15 mouse cellular contexts compared by ENCODE assay signal in genomic region chr7:131609677-131610076, GRCm38 (mm10). TPM values are rescaled to one million over a fixed set of nuclear protein-coding genes. Genes with fewer than 3 reads are reported as not detected.
A peak's percentile ranks its signal among the peaks of the same experiment; 100 is the strongest.
DNase-seq lines count a peak whose midpoint lies in the region; ATAC-seq and TF ChIP-seq lines count a peak whose summit lies in the region.
"Had no signal": no experiment of that assay in that cellular context is flagged by ENCODE, and none has a peak within 500 bp of the region (broad histone marks: within the 10 kb centered on the region; RNA-seq: fewer than 3 reads in every experiment).

No protein-coding gene starts in this region.

- H3K9me3 ChIP-seq in lung, embryonic 14.5 days (ENCODE audit: low read depth, low read length): no peaks in the 10 kb centered on the region
- H3K9me3 ChIP-seq in embryonic facial prominence, embryonic 11.5 days (replicated peaks; ENCODE audit: control insufficient read depth, low read length): no peaks in the 10 kb centered on the region
- no peaks in the 10 kb centered on the region for H3K9me3 ChIP-seq in stomach, embryonic 14.5 days (ENCODE audit: control insufficient read depth, low read depth, low read length)
- H3K9me3 ChIP-seq in forebrain, embryonic 16.5 days (ENCODE audit: control insufficient read depth, low read length): no peaks in the 10 kb centered on the region
- H3K9me3 ChIP-seq: embryonic facial prominence, embryonic 13.5 days; forebrain, embryonic 15.5 days had no signal

- H3K36me3 ChIP-seq in lung, embryonic 14.5 days (ENCODE audit: insufficient read depth): no peaks in the 10 kb centered on the region
- no peaks in the 10 kb centered on the region for H3K36me3 ChIP-seq in embryonic facial prominence, embryonic 11.5 days (replicated peaks; ENCODE audit: control insufficient read depth, insufficient read depth, low read depth, low read length)
- H3K36me3 ChIP-seq in stomach, embryonic 14.5 days (ENCODE audit: control insufficient read depth, insufficient read depth, low read length): no peaks in the 10 kb centered on the region
- H3K36me3 ChIP-seq in forebrain, embryonic 16.5 days (ENCODE audit: control insufficient read depth, insufficient read depth): no peaks in the 10 kb centered on the region
- H3K36me3 ChIP-seq in thymus, adult 2 months (ENCODE audit: control insufficient read depth, insufficient read depth, low read length): no peaks in the 10 kb centered on the region
- H3K36me3 ChIP-seq: embryonic facial prominence, embryonic 13.5 days; forebrain, embryonic 15.5 days had no signal

- no peak overlapping the region for H3K4me2 ChIP-seq in lung, embryonic 14.5 days
- H3K4me2 ChIP-seq in embryonic facial prominence, embryonic 11.5 days (ENCODE audit: low read depth, low read length): no peak overlapping the region
- no peak overlapping the region for H3K4me2 ChIP-seq in stomach, embryonic 14.5 days (replicated peaks; ENCODE audit: low read depth, low read length)
- no peak overlapping the region for H3K4me2 ChIP-seq in forebrain, embryonic 16.5 days (ENCODE audit: low read length)
- H3K4me2 ChIP-seq: embryonic facial prominence, embryonic 13.5 days; forebrain, embryonic 15.5 days had no signal

- WGBS in lung, embryonic 14.5 days: 20% methylated on average over 7 of the region's 7 CpGs
- 31% methylated on average over 7 of the region's 7 CpGs for WGBS in lung, adult 2 months
- WGBS in embryonic facial prominence, embryonic 11.5 days: 33% methylated on average over 7 of the region's 7 CpGs
- 13% methylated on average over 7 of the region's 7 CpGs for WGBS in stomach, embryonic 14.5 days
- WGBS in forebrain, embryonic 16.5 days: 40% methylated on average over 7 of the region's 7 CpGs
- 53% methylated on average over 7 of the region's 7 CpGs for WGBS in thymus, adult 2 months

- peak; percentile 37 for TF ChIP-seq CTCF in lung, embryonic 14.5 days (IDR thresholded peaks at IDR 0.05; ENCODE audit: low read depth)
- TF ChIP-seq CTCF in lung, adult 2 months (IDR thresholded peaks at IDR 0.05; ENCODE audit: insufficient read depth, low read length): no peak
- TF ChIP-seq CTCF in thymus, adult 2 months (IDR thresholded peaks at IDR 0.05; ENCODE audit: borderline replicate concordance, control insufficient read depth, extremely low read depth, insufficient read depth, low read length, poor library complexity): no peak

- ATAC-seq in lung, embryonic 14.5 days (ENCODE audit: insufficient read depth): no peak
- peak; percentile 52; the same call in 1 of the 2 replicates for ATAC-seq in embryonic facial prominence, embryonic 11.5 days (replicated peaks; ENCODE audit: insufficient number of reproducible peaks, low FRiP score, low TSS enrichment, low read depth)
- 0 out of 2 replicates have a peak, but pooled peaks have one; percentile 18 for ATAC-seq in stomach, embryonic 14.5 days (ENCODE audit: insufficient number of reproducible peaks, insufficient read depth, low FRiP score, low read depth)
- no peak for ATAC-seq in forebrain, embryonic 16.5 days
- ATAC-seq: forebrain, embryonic 15.5 days had no signal

- no peak overlapping the region for H3K4me3 ChIP-seq in lung, embryonic 14.5 days (ENCODE audit: low read depth, low read length)
- no peak overlapping the region for H3K4me3 ChIP-seq in lung, adult 2 months (replicated peaks; ENCODE audit: extremely low read depth, low read depth, low read length)
- no peak overlapping the region for H3K4me3 ChIP-seq in embryonic facial prominence, embryonic 11.5 days (ENCODE audit: low read depth, low read length)
- no peak overlapping the region for H3K4me3 ChIP-seq in stomach, embryonic 14.5 days (ENCODE audit: low read depth, low read length)
- H3K4me3 ChIP-seq in forebrain, embryonic 16.5 days (replicated peaks; ENCODE audit: low read length): no peak overlapping the region
- no peak overlapping the region for H3K4me3 ChIP-seq in thymus, adult 2 months (ENCODE audit: control insufficient read depth, insufficient read depth, low read length)
- H3K4me3 ChIP-seq: embryonic facial prominence, embryonic 13.5 days; forebrain, embryonic 15.5 days had no signal

- H3K4me1 ChIP-seq in lung, embryonic 14.5 days (ENCODE audit: insufficient read depth): no peaks in the 10 kb centered on the region
- H3K4me1 ChIP-seq in lung, adult 2 months (ENCODE audit: control insufficient read depth, insufficient read depth, low read length): no peaks in the 10 kb centered on the region
- no peaks in the 10 kb centered on the region for H3K4me1 ChIP-seq in embryonic facial prominence, embryonic 11.5 days (ENCODE audit: control insufficient read depth, insufficient read depth, low read length)
- no peaks in the 10 kb centered on the region for H3K4me1 ChIP-seq in stomach, embryonic 14.5 days (ENCODE audit: control insufficient read depth, insufficient read depth, low read length)
- H3K4me1 ChIP-seq in forebrain, embryonic 16.5 days (replicated peaks; ENCODE audit: control insufficient read depth, insufficient read depth, low read length): no peaks in the 10 kb centered on the region
- H3K4me1 ChIP-seq in thymus, adult 2 months (replicated peaks; ENCODE audit: control insufficient read depth, insufficient read depth, low read length): no peaks in the 10 kb centered on the region
- H3K4me1 ChIP-seq: embryonic facial prominence, embryonic 13.5 days; forebrain, embryonic 15.5 days had no signal

- H3K27ac ChIP-seq in lung, embryonic 14.5 days (ENCODE audit: low read depth): no peak overlapping the region
- no peak overlapping the region for H3K27ac ChIP-seq in embryonic facial prominence, embryonic 11.5 days (replicated peaks; ENCODE audit: low read depth, low read length)
- H3K27ac ChIP-seq in stomach, embryonic 14.5 days (ENCODE audit: low read length): no peak overlapping the region
- H3K27ac ChIP-seq in forebrain, embryonic 16.5 days (ENCODE audit: low read length): no peak overlapping the region
- H3K27ac ChIP-seq in thymus, adult 2 months (ENCODE audit: control insufficient read depth, insufficient read depth, low read length): no peak overlapping the region
- H3K27ac ChIP-seq: embryonic facial prominence, embryonic 13.5 days; forebrain, embryonic 15.5 days; liver, embryonic 14.5 days; macrophage had no signal

- no peak overlapping the region for H3K9ac ChIP-seq in lung, embryonic 14.5 days
- H3K9ac ChIP-seq in embryonic facial prominence, embryonic 11.5 days (replicated peaks; ENCODE audit: low read length): no peak overlapping the region
- no peak overlapping the region for H3K9ac ChIP-seq in stomach, embryonic 14.5 days (replicated peaks; ENCODE audit: low read depth, low read length)
- no peak overlapping the region for H3K9ac ChIP-seq in forebrain, embryonic 16.5 days (replicated peaks; ENCODE audit: low read depth, low read length)
- H3K9ac ChIP-seq: embryonic facial prominence, embryonic 13.5 days; forebrain, embryonic 15.5 days; liver, embryonic 14.5 days had no signal

- DNase-seq in lung, embryonic 14.5 days: no peak
- DNase-seq in lung, adult 2 months: no peak
- peak; percentile 38 for DNase-seq in WW6 (ENCODE audit: low read depth, low spot score)
- peak; percentile 61 for DNase-seq in embryonic facial prominence, embryonic 11.5 days (ENCODE audit: low spot score)
- DNase-seq in left cerebral cortex, adult 9 months (ENCODE audit: low spot score in 2 of 2): no peak
- DNase-seq in thymus, adult 2 months: no peak
- DNase-seq: cerebellum, adult 2 months; right cerebral cortex, postnatal 25 days; thymus, postnatal 4 days had no signal

- H3K27me3 ChIP-seq in lung, embryonic 14.5 days (ENCODE audit: insufficient read depth, low read length): no peaks in the 10 kb centered on the region
- no peaks in the 10 kb centered on the region for H3K27me3 ChIP-seq in embryonic facial prominence, embryonic 11.5 days (ENCODE audit: control insufficient read depth, insufficient read depth, low read length)
- no peaks in the 10 kb centered on the region for H3K27me3 ChIP-seq in stomach, embryonic 14.5 days (ENCODE audit: control insufficient read depth, insufficient read depth, low read length)
- no peaks in the 10 kb centered on the region; the same call in 1 of the 2 replicates for H3K27me3 ChIP-seq in forebrain, embryonic 16.5 days (replicated peaks; ENCODE audit: control insufficient read depth, insufficient read depth, low read length)
- no peaks in the 10 kb centered on the region for H3K27me3 ChIP-seq in thymus, adult 2 months (ENCODE audit: control insufficient read depth, insufficient read depth, low read length)
- H3K27me3 ChIP-seq: embryonic facial prominence, embryonic 13.5 days had no signal

- no peak for TF ChIP-seq POLR2A in lung, adult 2 months (IDR thresholded peaks at IDR 0.05; ENCODE audit: borderline replicate concordance, extremely low read depth, low read depth, low read length)
- no peak for TF ChIP-seq POLR2A in thymus, adult 2 months (IDR thresholded peaks at IDR 0.05; ENCODE audit: control insufficient read depth, extremely low read depth, insufficient read depth, low read length, poor library complexity)

RNA-seq across cellular contexts. Expression of gene Bub3, which starts 49.7 kb away (rescaled TPM):
- polyA plus RNA-seq in lung, embryonic 14.5 days (2014; fragmentation: Nextera tagmentation; extraction: Ambion mirVana): 264 and 268 TPM in 2 replicates
- polyA plus RNA-seq in lung, adult 2 months (2012; rRNA removed): 52.4 and 71.6 TPM in 2 replicates
- 279 and 281 TPM in 2 replicates for polyA plus RNA-seq in embryonic facial prominence, embryonic 11.5 days (2014; fragmentation: Nextera tagmentation; extraction: Ambion mirVana)
- polyA plus RNA-seq in stomach, embryonic 14.5 days (2014; fragmentation: Nextera tagmentation; extraction: Ambion mirVana): 210 and 232 TPM in 2 replicates
- polyA plus RNA-seq in forebrain, embryonic 16.5 days (2015; fragmentation: Nextera tagmentation; extraction: Ambion mirVana): 186 and 188 TPM in 2 replicates
- 194 and 196 TPM in 2 replicates for polyA plus RNA-seq in thymus, adult 2 months (2012; rRNA removed)

Comparison
In these comparisons a context has a peak if more than half of its experiments do, and no peak if none do; other contexts are left out.
1. ATAC-seq: peak in embryonic facial prominence, embryonic 11.5 days (single experiment) and stomach, embryonic 14.5 days (single experiment); none in lung, embryonic 14.5 days (single experiment) and forebrain, embryonic 16.5 days (single experiment).
2. DNase-seq: peak in WW6 (single experiment) and embryonic facial prominence, embryonic 11.5 days (single experiment); none in lung, embryonic 14.5 days (single experiment), lung, adult 2 months (single experiment), left cerebral cortex, adult 9 months (0 of 2) and thymus, adult 2 months (single experiment).